Mouse (Mus musculus) ES-E14 (cell line): ENCODE measurements around the gene Susd4.

Source experiments
- CHD2 ChIP-seq: IDR thresholded peaks from 2 replicates; pipeline ENCODE4 v1.6.1; 2014; ENCODE audit warnings: mild to moderate bottlenecking, low read depth, low read length, inconsistent platforms
- MAFK ChIP-seq: IDR thresholded peaks from 2 replicates; pipeline ENCODE4 v1.6.1; 2014; ENCODE audit warnings: mild to moderate bottlenecking, low read depth, low read length, inconsistent platforms; ENCODE audit not compliant: insufficient read depth
- ZC3H11A ChIP-seq: IDR thresholded peaks from 2 replicates; pipeline ENCODE4 v1.6.1; 2012; ENCODE audit warnings: low read depth, mild to moderate bottlenecking, inconsistent platforms, low read length, borderline replicate concordance

DNA sequence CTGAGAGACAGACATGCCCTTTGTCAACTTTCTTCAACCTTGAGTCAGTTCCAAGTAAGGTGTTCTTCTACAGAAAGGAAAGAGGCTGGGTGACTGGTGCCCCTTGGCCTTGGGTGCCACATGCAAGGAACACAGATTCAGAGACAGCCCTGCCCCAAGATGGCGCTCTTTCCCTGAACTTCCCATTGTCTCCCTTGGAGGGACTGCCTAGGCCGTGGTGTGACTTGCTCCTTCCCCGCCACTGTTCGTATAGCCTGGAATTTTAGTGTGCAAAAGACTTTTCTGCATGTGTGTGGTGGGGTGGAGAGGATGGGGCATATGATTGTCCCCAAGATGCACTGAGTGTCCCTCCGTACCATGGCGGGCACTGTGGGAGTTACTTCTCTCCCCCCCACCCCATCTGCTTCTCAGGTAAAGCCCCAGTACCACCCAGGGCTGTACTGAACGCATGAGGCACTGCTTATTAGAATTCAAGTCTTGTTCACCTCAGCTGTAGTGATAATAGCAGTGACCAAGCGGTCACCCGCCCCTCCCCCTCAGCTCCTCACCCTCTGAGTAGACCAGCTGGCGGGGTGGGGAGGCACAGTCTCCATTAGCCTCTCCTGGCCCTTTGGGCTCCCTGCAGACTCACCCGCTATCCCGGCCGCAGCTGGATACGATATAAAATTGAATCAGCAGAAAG, 104.9 kb downstream of the Susd4 start:
- no peak for TF ChIP-seq MAFK
- no peak for TF ChIP-seq ZC3H11A
- TF ChIP-seq CHD2, result no peak
